Mouse (Mus musculus) thymus, postnatal 25 days (tissue): ENCODE data around the gene Guca1b.
"Not testable (repeated sequence)": the region's sequence is repeated elsewhere in the genome, so short reads cannot be mapped to it uniquely, and the experiment has no call there.

Experiments used
- DNase-seq: peaks from one replicate; pipeline ENCODE4 v3.0.0; 2022

The Guca1b gene

GRCm38 (mm10) chr17:47420195-47420594 is 35.0 kb downstream of the Guca1b start:
- no peak for DNase-seq

GRCm38 (mm10) chr17:47421566-47421965 is 36.4 kb downstream of the Guca1b start:
- no peak for DNase-seq

- not testable (repeated sequence) for DNase-seq
These were observed 37.4 kb downstream of the Guca1b start for GRCm38 (mm10) chr17:47422616-47423015.

- DNase-seq: no peak
These were observed 39.0 kb downstream of the Guca1b start for GRCm38 (mm10) chr17:47424186-47424585.

DNA sequence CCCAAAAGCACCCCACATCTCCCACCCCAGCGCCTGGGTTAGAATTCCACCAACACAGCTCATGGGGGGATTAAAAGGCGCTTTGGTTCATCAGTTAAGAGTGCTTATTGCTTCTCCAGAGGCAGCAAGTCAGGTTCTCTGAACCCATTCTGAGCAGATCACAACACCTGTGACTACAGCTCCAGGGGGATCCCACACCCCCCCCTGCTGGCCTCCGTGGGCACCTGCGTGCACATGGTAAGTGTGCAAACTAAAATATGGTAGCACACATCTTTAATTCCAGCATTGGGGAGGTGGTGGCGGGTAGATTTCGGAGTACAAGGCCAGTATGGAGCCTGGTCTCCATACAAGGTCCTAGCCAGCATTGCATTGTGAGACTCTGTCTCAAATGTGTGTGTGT is 42.1 kb downstream of the Guca1b start:
- no peak for DNase-seq

GRCm38 (mm10) chr17:47428831-47429304 is 43.7 kb downstream of the Guca1b start:
- DNase-seq: no peak

GRCm38 (mm10) chr17:47430815-47431214 is 45.6 kb downstream of the Guca1b start:
- DNase-seq: no peak

- no peak for DNase-seq
These were observed 51.1 kb downstream of the Guca1b start, which contains the start of gene AI661453 for GRCm38 (mm10) chr17:47436156-47436906. AI661453 (plus strand) TSS chr17:47436615.

DNA sequence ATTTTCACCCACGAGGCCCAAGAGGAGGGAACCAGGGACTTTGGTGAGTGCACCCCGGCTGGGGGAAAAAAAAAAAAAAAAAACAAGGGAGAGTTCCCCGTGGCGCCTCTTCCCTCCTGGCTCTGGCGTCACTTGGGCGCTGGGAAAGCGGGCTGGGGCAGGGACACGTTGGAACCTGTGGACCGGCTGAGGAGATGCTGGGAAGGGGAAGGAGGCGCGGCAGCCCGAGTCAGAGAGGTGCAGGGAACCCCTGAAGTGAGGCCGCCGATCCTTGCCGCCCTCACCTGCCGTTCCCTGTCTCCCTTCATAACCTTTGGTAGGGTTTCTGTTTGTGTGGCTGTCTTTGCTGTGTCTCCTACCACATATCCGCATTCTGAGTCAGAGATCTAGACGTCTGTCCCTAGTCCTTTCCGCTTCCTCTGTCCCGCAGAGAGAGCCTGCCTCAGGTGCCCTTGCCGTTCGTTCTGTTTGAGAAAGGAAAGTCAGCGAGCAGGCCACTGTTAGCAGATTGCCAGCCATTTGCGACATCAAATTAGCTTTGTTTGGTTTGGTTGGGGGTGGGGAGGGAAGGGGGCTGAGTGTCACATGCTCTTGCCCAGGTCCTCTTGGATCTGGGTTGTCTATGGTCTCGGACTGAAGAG is 51.8 kb downstream of the Guca1b start, which contains the start of gene 1700001C19Rik:
1700001C19Rik (minus strand) TSS at position 470 of the 641 bp plus-strand sequence.
- no peak for DNase-seq

- no peak for DNase-seq
These were observed 53.4 kb downstream of the Guca1b start for GRCm38 (mm10) chr17:47438611-47439010.

- DNase-seq: no peak
These were observed 54.3 kb downstream of the Guca1b start for GRCm38 (mm10) chr17:47439396-47440028.

DNA sequence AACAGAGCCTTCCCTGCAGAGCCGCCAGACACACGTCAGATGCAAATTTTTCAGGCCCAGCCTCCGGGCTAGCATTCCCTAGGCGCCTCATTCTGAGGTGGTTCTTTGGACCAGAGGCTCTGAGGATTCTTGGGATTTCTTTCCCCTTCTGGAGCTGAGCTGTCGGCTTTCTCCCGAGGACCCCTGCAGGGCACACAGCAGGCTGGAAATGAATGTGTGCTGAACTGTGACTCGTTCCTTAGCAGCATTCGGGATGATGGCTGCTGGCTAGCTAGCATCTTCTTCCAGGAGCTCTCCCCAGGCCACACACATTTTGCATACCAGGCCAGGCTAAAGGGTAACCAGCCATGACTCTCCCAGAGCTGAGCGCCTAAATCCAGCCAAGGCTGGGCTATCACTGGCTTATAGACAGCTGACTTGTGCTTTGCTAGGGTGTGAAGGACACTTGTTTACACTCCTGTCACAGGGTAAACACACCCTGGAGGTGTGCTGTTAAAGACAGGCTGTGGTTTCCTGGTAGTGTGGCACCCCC is 55.2 kb downstream of the Guca1b start:
- DNase-seq: no peak

DNA sequence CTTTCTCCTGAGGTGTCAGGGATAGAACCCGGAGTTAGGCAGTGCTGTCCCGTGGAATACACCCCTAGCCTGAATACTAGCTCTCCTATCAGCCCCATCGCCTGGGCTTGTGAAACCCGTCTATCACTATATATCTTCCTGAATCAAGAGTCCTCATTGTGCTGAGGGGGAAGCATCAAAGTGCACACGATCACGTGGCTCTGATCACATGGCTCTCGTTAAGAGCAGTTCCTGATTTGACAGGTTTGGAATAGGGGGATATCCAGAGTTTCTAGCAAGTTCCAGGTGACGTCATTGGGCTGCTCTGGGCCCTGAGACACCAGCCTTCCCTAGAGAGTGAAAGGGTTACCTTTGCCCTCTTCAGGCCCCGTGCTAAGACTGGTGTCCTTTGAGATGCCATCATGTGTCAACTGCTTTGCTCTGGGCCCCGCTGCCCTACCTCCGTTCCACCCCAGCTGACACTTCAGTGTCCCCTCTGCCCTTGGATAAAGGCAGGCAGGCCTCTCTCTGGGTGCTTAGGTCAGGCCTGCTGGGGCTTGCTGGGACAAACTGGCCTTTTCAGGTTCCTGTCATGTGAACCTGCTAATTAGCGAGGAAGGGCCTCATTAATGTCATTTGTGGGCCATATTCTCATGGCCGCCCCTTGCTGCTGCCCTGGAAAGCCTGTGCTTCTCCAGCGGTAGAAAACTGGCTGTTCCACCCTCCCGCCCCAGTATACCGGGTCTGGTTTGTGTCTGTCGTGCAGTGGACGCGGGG is 56.3 kb downstream of the Guca1b start:
- DNase-seq: no peak

DNA sequence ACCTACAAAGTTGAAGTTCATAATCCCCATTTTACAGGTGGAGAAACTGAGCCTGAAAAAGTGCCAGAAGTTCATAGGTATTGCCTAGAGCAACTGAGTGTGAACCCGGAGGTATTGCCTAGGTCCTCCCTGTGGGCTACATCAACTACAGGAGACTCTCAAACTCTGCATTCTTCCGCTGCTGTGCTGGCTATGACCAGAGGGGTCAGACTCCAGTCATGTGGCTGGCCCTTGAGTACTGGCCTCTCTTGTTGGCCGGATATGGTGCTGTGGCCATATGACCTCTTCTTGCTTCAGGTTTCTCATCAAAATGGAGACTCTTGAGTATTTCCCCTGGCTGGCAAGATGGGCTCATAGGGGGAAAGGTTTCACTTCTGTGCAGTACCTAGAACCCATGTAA is 57.1 kb downstream of the Guca1b start:
- no peak for DNase-seq
